Mouse (Mus musculus): ENCODE results near the gene Tmcc3.
"Not testable (repeated sequence)": the region's sequence is repeated elsewhere in the genome, so short reads cannot be mapped to it uniquely, and the experiment has no call there.

Tmcc3 gene

DNA sequence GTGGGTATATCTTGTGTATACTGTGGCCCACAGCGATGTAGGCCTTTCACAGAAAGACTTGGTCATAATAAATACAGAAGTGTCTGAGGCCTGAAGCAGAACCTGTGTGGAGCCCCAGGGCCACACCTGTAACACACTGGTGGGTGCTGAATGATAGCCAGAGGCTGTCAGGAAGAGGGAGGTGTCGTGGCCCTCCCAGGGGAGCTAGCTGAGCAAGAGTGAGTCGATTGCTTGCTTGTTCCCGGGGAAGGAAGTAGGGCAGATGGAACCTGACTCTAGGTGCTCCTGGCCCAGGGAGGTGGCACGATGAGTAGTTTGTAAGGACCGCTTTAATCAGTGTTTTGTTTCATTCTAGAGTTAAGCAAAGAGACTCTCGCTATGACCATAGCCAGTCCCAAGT lies 208.1 kb downstream of the Tmcc3 start:
- DNase-seq: no peak

DNA sequence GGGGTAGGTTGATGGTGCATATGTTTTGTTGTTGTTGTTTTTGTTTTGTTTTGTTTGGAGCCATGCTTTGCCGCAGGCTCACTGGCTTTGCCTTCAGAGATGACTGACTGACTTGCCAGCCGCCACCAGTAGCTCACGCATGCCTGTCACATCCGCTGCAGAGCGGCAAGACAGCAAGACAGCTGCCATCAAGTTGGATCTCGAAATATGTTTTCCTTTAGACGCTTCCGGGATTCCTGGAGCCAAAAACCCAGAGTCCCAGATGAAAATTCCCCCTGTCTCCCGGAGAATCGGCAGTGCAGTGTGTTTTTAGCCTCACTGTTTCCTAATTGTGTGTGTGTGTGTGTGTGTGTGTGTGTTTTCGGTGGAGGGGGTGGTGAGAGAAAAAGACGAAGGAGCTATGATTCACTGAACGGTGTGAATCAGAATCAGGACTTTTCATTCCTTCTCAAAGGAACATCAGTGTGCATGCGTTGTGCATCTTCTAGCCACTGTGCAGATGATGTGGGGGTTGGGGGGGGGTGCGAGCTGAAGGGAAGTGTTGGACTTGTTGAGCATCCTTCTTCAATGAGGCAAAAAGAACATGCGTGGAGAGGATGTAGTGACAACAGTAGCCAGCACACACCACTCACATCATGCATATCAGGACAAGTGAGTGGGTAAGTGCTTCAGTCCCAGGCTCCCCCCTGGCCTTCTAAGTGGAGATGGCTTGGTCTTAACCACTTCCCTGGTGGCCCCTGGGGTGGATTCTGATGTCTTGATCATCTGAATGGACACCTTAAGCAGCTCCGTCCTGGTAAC lies 208.8 kb downstream of the Tmcc3 start:
- DNase-seq: peak in 1 of 2 experiments; percentile 29

DNA sequence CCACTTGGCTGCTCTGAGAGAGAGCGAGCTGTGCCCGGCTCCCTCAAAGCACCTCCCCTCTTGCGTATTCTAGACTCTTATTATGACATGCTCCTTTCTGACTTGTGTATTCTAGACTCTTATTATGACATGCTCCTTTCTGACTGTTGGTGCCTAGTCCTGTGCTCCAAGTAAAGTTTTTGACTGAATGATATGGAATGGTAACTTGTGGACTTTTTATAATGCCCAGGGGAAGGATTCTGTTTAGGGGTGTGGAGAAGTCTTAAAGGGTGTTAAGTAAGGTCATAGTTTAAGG lies 209.3 kb downstream of the Tmcc3 start:
- no peak for DNase-seq

- DNase-seq: no peak
These were observed 210.0 kb downstream of the Tmcc3 start for GRCm38 (mm10) chr10:94521776-94522175.

DNA sequence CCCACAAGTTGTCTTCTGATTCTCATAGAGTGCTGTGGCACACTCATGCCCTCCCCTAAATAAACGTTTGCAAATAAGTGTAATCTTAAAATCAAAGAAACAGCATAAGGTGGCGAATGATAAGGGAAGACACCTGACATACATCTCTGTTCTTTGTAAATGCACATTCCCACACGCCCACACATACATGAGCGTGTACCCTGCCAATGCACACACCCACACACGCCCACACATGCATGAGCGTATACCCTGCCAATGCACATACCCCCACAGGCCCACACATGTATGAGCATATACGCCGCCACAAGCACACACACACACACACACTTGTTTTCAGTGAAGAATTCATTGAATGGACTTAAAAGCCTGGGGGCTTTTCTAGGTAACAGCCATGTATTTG lies 211.5 kb downstream of the Tmcc3 start:
- DNase-seq: no peak

- DNase-seq: peak; percentile 85 to 88
These were observed 212.0 kb downstream of the Tmcc3 start for GRCm38 (mm10) chr10:94523711-94524156.

- no peak for DNase-seq
These were observed 213.2 kb downstream of the Tmcc3 start for GRCm38 (mm10) chr10:94524966-94525365.

DNA sequence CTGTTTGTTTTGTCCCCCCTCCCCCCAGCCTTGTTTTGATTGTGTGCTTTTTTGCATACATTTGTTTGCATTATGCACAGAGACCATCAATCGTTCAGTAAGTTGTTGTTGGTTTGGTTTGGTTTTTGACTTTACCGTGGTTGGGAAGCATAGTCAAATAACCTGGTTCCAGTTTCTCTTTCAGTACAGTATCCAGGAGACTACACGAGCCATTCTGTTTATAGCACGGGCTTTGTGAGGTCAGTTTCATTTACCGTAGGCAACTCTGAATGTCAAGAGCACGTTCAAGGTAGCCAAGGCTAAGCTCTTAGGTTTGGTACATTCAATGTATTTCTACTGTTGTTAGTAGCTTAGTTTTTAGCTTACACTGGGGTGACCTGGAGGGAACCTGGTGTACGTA lies 214.0 kb downstream of the Tmcc3 start:
- DNase-seq: no peak

DNA sequence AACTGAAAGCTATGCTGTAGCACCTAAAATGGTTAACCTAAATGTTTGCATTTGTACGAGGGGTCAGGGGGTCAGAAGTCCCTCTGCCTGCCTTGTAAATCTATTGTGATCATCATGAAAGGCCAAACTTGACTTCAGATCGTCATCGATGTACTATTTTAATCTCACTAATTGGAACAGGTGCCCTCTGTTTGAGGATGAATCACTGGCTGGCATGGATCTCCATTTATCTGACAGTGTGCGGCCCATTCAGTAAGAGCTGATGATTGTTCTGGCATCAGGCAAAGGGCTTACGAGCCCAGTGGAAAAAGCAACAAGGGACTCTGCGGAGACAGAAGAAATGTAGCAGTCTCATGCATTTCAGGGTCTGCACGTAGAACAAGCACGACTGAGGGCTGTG lies 215.1 kb downstream of the Tmcc3 start:
- DNase-seq: peak; percentile 27 to 42

DNA sequence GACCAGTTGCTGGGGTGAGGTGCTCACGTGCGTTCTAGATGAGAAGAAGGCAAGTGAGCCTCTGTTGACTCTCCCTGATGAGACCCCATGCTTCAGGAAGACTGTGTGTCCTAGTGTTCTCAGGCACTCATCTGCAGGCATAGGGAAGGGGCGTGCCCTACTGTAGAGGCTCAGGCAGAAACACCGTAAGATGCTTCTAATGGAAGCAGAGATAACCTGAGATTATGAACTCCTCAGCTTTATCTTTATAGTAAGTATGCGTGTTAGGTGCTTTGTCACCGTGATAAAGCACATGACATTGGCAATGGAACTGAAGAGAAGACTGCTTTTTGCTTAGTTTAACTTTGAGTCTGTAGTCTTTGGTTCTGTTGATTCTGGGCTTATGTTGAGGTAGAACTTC lies 215.5 kb downstream of the Tmcc3 start:
- DNase-seq: no peak

- no peak for DNase-seq
These were observed 218.3 kb downstream of the Tmcc3 start for GRCm38 (mm10) chr10:94530079-94530478.

DNA sequence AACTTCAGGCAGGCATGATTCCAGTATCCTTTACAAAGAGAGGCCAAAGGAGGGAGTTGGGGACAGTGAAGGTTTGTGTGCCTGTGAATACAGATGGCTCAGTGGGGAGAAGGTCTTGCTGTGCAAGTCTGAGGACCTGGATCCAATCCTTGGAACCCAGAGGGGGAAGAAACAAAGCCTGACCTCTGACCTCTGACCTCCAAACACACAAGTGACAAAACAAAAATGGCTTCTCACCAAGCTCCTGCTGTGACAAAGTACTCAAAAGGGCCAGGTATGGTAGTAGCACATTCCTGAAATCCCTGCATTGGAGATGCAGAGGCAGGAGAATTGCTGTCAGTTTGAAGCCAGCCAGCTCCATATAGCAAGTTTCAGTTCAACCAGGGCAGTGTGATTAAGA lies 219.7 kb downstream of the Tmcc3 start:
- DNase-seq: no peak

DNA sequence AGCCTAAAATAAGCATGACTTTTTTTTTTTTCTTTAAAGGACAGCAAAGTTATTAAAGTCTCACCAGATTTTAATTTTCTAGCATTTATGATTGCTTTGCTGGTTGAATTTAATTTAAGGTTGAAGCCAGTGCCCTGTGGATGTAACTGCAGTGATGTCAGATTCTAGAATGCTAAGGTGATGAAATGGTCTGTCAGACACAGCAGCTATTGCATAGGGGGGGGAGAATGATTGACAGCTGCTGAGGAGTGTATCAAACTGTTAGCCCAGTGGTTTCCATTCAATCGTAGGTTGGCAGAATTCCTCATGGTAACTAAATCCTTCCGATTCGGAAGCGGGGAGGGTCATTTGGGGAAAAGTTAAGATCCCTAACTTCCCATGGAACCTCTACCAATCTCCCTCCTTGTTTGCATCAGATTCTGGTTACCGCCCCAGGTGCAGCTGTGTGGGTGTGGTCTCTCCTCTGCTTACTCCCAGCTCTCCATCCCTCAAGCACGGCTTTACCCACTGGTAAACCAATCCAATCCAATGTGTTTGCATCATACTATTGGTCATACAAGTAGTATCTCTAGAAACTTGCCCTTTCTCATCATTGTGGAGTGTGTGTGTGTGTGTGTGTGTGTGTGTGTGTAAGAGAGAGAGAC lies 221.5 kb downstream of the Tmcc3 start:
- no peak for DNase-seq

- not testable (repeated sequence) for DNase-seq
These were observed 226.9 kb downstream of the Tmcc3 start for GRCm38 (mm10) chr10:94538623-94539022.

DNA sequence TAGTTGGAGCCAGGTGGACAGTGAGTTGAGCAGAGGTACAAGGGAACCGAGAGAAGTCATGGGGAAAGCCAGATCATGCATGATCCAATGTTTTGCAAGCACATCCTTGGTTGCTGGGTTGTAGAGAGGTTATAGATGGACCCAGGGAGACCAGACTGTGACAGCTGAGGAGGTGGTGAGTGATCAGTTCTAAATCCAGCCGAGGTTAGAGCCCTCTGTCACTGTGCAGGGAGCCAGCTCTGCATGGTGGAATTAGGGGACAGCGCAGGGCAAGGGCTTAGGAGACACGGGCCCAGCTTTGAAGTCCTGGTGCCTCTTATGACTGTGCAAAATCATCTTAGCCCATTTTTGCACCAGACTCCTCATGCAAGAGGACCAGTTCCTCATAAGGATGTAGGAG lies 228.5 kb downstream of the Tmcc3 start:
- DNase-seq: no peak

DNA sequence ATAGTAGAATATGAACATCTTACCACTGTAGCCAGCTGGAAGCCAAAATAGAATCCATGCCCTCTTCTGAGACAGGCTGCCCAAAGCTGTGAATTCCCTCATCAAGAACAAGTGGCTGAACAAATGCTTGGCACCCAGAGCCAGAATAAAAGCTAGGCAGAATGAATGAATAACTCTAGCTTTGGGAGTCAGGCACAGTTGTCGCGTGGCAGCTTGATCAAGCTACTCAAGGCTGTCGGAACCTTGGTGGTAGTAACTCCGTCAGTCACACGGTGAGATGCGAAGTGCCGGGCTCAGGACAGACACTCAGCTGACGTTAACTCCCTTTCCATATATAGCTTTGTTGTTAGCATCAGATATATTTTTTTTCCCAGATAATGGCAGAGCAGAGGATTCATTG lies 232.2 kb downstream of the Tmcc3 start:
- DNase-seq: no peak

DNA sequence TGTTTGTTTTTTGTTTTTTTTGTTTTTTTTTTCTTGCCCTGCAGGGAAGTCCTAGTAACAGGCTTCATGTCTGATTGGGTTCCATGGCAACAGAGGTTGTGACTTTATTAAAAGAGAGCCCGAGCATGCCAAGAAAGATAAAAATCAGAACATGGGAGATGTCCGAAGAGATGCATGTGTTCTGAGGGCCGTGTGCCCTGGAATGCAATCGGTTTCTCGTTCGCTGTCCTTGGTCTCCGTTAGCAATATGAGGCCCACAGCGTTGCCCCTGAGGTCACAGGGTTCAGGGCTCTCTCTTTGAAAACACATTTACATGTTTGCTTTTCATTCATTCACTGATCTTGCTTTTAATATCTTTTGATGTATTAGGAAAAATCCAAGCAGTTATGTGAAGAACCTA lies 233.1 kb downstream of the Tmcc3 start:
- DNase-seq: no peak

GRCm38 (mm10) chr10:94545259-94546019 lies 233.7 kb downstream of the Tmcc3 start:
- peak; percentile 61 for DNase-seq

DNA sequence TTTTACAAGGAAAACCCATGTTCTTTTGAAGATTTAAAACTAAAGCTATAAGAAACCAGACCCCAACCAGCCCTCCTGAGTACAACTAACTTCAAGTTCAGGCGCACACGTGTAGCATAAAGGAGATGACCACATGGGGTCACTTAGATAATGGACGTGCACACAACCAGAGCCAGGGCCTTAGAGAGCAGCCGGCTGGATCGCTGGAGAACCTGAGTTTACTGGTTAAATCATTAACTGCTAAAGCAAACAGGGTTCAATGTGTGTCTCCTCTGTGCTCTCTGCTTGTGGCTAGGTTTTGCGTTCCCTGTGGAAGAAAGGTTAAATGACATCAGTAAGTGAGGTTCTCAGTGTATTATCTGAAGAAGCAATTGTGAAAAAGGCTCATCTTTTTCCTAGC lies 234.9 kb downstream of the Tmcc3 start:
- DNase-seq: no peak

- DNase-seq: peak in 1 of 2 experiments; percentile 50
These were observed 237.9 kb downstream of the Tmcc3 start for GRCm38 (mm10) chr10:94549511-94550232.

DNA sequence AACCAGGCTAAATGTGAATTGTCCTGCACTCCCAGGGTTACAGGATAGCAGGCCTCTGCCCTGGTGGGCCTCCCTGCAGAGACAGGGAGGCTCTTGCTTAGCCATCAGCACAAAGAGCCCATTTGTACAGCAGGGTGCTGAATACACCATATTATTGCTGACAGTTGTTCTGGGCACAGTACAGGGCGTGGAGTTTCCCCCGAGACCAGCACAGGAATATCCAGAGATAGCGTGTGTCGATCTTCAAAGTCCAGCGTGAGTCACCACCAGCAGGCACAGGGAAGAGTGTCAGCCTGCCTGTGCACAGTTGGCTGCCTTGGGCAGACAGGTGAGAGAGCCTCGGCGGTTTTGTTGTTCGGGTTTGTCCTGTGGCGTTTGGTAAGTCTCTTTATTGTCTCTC lies 238.9 kb downstream of the Tmcc3 start:
- no peak for DNase-seq

GRCm38 (mm10) chr10:94551065-94551464 lies 239.3 kb downstream of the Tmcc3 start:
- no peak for DNase-seq

DNA sequence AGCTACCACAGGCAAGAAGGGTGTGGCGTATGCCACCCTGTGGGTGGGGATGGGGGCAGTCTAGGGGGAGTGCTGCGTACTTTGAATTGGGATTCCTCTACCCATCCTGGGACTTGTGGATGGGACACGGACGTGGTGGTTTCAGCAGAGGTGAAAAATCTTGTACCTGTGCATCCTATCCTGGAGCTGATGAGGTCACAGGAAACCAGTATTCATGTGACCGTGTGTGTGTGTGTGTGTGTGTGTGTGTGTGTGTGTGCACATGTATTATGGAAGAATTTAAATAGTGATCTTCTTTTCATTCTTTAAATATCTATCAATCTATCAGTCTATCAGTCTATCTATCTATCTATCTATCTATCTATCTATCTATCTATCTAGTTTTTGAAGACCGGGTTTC lies 239.8 kb downstream of the Tmcc3 start:
- no peak for DNase-seq
